Mouse (Mus musculus) heart, postnatal 0 days (tissue): Measurements from ENCODE around the gene Asprv1. TPM values are rescaled to one million over a fixed set of nuclear protein-coding genes. Genes with fewer than 3 reads are reported as not detected.

Experiments used
- ATAC-seq: fragments of 200-750 bp; cut with Nextera tagmentation; 2 replicates; pipeline ENCODE4 v1.8.0; 2017; ENCODE audit warnings: low read depth, moderate number of reproducible peaks, moderate library complexity; ENCODE audit not compliant: insufficient read depth
- DNase-seq: peaks from one replicate; pipeline ENCODE4 v3.0.0-alpha.2; 2016; ENCODE audit warnings: low spot score
- H3K27ac ChIP-seq: fragments of 300-500 bp; sonication (generic); 2 replicates; pipeline ENCODE4 v1.5.1; 2014; ENCODE audit warnings: low read depth, mild to moderate bottlenecking
- H3K27me3 ChIP-seq: fragments of 300-500 bp; sonication (generic); 2 replicates; pipeline ENCODE4 v1.6.1; 2014; ENCODE audit warnings: low read length, mixed read lengths; ENCODE audit not compliant: control insufficient read depth, insufficient read depth
- H3K36me3 ChIP-seq: fragments of 300-500 bp; sonication (generic); replicated peaks from 2 replicates; pipeline ENCODE4 v1.6.1; 2014; ENCODE audit warnings: low read length, mixed read lengths; ENCODE audit not compliant: control insufficient read depth, insufficient read depth
- H3K4me1 ChIP-seq: fragments of 300-500 bp; sonication (generic); 2 replicates; pipeline ENCODE4 v1.6.1; 2014; ENCODE audit warnings: antibody characterized with exemption; ENCODE audit not compliant: control insufficient read depth, insufficient read depth
- H3K4me2 ChIP-seq: fragments of 300-500 bp; sonication (generic); 2 replicates; pipeline ENCODE4 v1.6.1; 2014; ENCODE audit warnings: low read depth, mild to moderate bottlenecking, low read length, moderate library complexity
- H3K4me3 ChIP-seq: fragments of 300-500 bp; sonication (generic); 2 replicates; pipeline ENCODE4 v1.5.1; 2014; ENCODE audit warnings: low read depth, low read length
- H3K9ac ChIP-seq: fragments of 300-500 bp; sonication (generic); replicated peaks from 2 replicates; pipeline ENCODE4 v1.6.1; 2014; ENCODE audit warnings: low read depth, low read length, mixed read lengths
- H3K9me3 ChIP-seq: fragments of 300-500 bp; sonication (generic); replicated peaks from 2 replicates; pipeline ENCODE4 v1.6.1; 2016; ENCODE audit warnings: low read length; ENCODE audit not compliant: control insufficient read depth
- CTCF ChIP-seq: IDR thresholded peaks from 2 replicates; pipeline ENCODE4 v1.5.1; 2016; ENCODE audit warnings: antibody characterized with exemption, control low read depth, low read depth
- EP300 ChIP-seq: IDR thresholded peaks from 2 replicates; pipeline ENCODE4 v1.6.1; 2016; ENCODE audit warnings: antibody characterized with exemption, low read depth
- WGBS: fragments of 180-500 bp; shearing (Covaris S2); extraction: QIAGEN DNeasy Blood & Tissue Kit; methylation state at CpG from one replicate; pipeline ENCODE4 v1.1.7; 2014; 5-methylcytosine and 5-hydroxymethylcytosine counted together
- polyA plus RNA-seq: library from polyadenylated mRNA; unstranded; fragments of >200 nt; fragmentation: Nextera tagmentation; extraction: Ambion mirVana; gene quantifications from 2 replicates; pipeline ENCODE4 v1.2.1, GENCODE M21; 2015
- total RNA-seq: library from RNA; depleted of rRNA; stranded (reverse); fragments of >200 nt; gene quantifications from 2 replicates; pipeline ENCODE4 v1.2.3, GENCODE M21; 2014; ENCODE audit warnings: low replicate concordance

Gene Asprv1
- total and polyA plus RNA-seq, 2 experiments from 2014 or later = 0.36 to 0.38 TPM

DNA sequence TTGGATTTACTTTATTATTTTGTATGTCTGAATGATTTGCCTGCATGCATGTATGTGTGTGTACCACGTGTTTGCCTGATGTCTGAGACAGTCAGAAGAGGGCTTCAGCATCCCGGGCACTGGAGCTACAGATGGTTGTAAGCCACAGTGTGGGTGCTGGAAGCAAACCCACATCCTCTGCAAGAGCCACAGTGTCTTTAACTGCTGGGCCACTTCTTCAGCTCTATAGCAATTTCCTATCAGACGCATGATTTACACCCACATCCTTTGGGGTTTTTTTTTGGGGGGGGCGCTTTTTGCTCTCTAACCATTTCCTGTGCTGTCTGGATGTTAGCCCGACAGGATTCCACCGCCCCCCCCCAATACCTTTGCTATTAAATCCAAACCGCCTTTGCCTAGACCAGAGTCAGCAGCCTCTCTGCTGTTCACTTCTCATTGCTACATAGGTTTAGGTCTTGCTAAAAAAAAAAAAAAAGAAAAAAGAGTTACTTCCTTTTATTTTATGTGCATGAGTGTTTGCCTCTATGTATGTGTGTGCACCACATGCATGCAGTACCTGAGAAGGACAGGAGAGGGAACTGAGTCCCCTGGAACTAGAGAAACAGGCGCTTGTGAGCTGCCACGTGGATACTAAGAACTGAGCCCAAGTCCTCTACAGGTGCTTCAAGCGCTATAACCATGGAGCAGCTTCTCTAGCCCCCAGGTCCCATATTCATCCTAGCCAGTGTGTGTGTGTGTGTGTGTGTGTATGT, 34.6 kb upstream of the Asprv1 start:
- H3K4me3 ChIP-seq = no peak overlapping the region
- WGBS = 78% methylated on average over 10 of the region's 10 CpGs
- H3K9ac ChIP-seq = no peak overlapping the region
- no peak for ATAC-seq
- no peak for DNase-seq
- no peak overlapping the region for H3K27ac ChIP-seq
- no peaks in the 10 kb centered on the region for H3K9me3 ChIP-seq
- no peak overlapping the region for H3K4me2 ChIP-seq
- no peaks in the 10 kb centered on the region for H3K27me3 ChIP-seq
- no peaks in the 10 kb centered on the region for H3K36me3 ChIP-seq
- no peaks in the 10 kb centered on the region for H3K4me1 ChIP-seq
- TF ChIP-seq EP300 = no peak
- peak; percentile 14; the same call in 1 of the 2 replicates for TF ChIP-seq CTCF

DNA sequence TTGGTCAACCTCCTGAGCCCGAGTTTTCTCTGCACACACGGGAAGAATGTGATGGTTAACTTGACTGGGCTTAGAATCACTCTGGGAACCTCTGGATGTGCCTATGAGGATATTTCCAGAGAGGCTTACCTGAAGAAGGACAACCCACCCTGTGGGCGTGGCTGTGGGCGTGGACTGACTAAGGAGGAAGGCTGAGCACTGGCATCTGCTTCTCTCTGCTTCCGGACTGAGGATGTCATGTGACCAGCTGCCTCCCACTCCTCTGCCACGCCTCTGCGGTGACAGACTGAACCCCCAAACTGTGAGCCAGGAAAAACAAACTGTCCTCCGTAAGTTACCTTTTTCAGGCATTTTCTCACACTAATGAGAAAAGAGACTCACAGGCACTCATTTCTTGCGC, 33.3 kb upstream of the Asprv1 start:
- no peak for TF ChIP-seq CTCF
- no peak for TF ChIP-seq EP300
- Histone ChIP-seq H3K27me3 (no peaks in the 10 kb centered on the region), H3K27ac (no peak overlapping the region), H3K4me2 (peak overlapping the region; percentile 29), H3K9ac (no peak overlapping the region), H3K9me3 (no peaks in the 10 kb centered on the region), H3K4me1 (0 out of 2 replicates have a peak, but pooled peaks cover 3% of the 10 kb centered on the region), H3K4me3 (peak overlapping the region; percentile 17; the same call in 1 of the 2 replicates), H3K36me3 (no peaks in the 10 kb centered on the region)
- ATAC-seq = no peak
- 18% methylated on average over 9 of the region's 9 CpGs for WGBS
- DNase-seq = no peak

DNA sequence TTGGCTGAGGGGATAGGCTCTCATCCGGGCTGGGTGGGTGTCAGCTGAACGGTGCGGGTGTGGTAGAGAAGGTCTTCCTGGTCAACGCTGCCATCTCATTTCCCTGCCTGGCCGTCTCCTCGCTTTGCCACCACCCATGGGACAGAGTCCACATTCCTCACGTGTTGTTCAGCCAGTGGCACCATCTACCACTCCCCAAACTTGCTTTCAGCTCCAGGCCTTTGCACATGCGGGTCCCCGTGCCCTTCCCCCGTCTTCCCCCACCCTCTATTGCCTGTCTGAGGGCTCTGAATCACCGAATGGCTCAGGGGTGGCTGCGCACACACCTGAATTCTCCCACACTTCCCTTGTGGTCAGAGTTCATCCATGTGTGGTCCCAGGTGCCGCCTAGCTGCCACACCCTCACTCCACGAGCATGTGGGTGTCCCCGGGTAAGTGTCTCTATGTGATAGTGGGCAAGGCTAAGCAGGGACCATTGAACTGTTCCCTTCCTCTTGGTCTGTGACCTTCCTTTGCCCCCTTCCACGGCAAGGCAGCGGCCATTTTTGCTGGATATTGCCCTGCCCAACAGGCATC, 32.0 kb upstream of the Asprv1 start:
- Histone ChIP-seq H3K4me2 (no peak overlapping the region), H3K9me3 (no peaks in the 10 kb centered on the region), H3K27ac (no peak overlapping the region), H3K9ac (no peak overlapping the region), H3K4me1 (0 out of 2 replicates have a peak, but pooled peaks cover 12% of the 10 kb centered on the region), H3K36me3 (no peaks in the 10 kb centered on the region), H3K27me3 (no peaks in the 10 kb centered on the region), H3K4me3 (no peak overlapping the region)
- ATAC-seq (no peak), DNase-seq (no peak)
- 82% methylated on average over 17 of the region's 17 CpGs for WGBS
- TF ChIP-seq EP300 (no peak), CTCF (no peak)

DNA sequence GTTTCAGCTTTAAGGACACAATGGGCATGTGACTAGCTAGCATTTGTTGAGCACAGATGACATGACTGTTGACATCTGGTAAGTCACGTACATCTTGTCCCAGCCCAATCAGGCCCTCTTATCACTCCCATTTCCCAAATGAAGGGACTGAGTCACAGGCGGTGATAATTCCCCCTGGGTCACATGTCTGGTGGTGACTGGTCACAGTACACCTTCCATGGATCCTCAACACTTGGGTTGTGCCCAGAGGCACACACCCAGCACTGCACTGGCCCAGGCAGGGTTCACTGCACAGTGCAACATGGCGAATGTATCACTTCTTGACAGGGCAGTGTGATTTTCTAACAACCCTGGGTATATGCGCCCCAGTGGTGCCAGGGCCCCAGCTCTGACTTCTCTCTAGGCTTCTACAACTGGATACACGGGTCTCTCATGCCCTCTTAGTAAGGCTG, 29.2 kb upstream of the Asprv1 start:
- TF ChIP-seq CTCF = no peak
- TF ChIP-seq EP300 = no peak
- WGBS = 64% methylated on average over 5 of the region's 5 CpGs
- Histone ChIP-seq H3K4me1 (0 out of 2 replicates have a peak, but pooled peaks cover 12% of the 10 kb centered on the region), H3K9ac (no peak overlapping the region), H3K27me3 (no peaks in the 10 kb centered on the region), H3K4me2 (no peak overlapping the region), H3K36me3 (no peaks in the 10 kb centered on the region), H3K4me3 (no peak overlapping the region), H3K27ac (no peak overlapping the region), H3K9me3 (no peaks in the 10 kb centered on the region)
- DNase-seq (no peak), ATAC-seq (no peak)

DNA sequence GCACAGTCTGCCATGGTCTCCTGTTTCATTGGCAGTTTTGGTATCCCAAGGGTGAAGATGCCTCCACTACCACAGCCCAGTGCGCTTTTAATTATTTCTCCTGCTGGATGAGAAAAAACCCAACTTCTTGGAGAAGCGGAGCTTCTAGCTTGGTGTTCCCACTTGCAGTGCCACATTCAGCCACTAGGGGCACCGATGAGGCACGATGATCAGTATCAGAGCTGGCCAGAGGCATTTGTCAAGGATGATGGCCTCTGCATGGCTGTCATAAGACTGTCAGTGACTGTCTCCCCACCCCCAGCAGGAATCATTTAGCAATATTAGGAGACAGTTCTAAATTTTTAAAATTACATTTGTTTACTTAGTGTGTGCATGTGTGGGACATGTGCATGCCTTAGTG, 28.8 kb upstream of the Asprv1 start:
- ATAC-seq (no peak; the same call in 1 of the 2 replicates), DNase-seq (peak; percentile 59)
- no peaks in the 10 kb centered on the region for H3K9me3 ChIP-seq
- H3K9ac ChIP-seq = no peak overlapping the region
- peak; percentile 91 for TF ChIP-seq CTCF
- TF ChIP-seq EP300 = no peak
- no peak overlapping the region for H3K4me3 ChIP-seq
- 0 out of 2 replicates have a peak, but pooled peaks cover 12% of the 10 kb centered on the region for H3K4me1 ChIP-seq
- 20% methylated on average over 4 of the region's 4 CpGs for WGBS
- H3K27me3 ChIP-seq = no peaks in the 10 kb centered on the region
- no peak overlapping the region for H3K4me2 ChIP-seq
- no peak overlapping the region for H3K27ac ChIP-seq
- no peaks in the 10 kb centered on the region for H3K36me3 ChIP-seq
